Comparison of ENCODE assay signal across 7 mouse cellular contexts in the genomic region with DNA sequence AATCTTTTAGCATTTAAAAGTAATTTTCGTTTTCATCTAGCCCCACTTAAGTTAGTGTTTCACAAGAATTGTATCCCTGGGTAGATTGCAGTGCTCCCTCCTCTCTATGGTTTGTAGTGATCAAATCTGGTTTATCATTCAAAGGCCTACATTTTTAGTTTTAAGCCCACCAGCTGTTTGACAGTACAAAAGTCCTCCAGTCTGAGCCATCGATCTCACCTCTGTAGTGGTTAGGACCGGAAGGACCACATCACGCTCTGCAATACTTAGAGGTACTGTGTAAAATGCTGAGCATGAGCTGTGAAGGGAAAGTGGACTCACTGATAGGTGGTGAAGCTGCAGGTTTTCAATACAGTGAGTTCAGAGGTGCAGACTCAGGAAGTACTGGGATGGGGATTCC. TPM values are rescaled to one million over a fixed set of nuclear protein-coding genes. Genes with fewer than 3 reads are reported as not detected.
A peak's percentile ranks its signal among the peaks of the same experiment; 100 is the strongest.
DNase-seq lines count a peak whose midpoint lies in the region; ATAC-seq lines count a peak whose summit lies in the region.

No protein-coding gene starts in this region.

- H3K36me3 ChIP-seq in neural tube, embryonic 11.5 days (ENCODE audit: control insufficient read depth, insufficient read depth, low read length): peaks cover under 1% of the 10 kb centered on the region; the same call in 1 of the 2 replicates
- no peaks in the 10 kb centered on the region; the same call in 1 of the 2 replicates for H3K36me3 ChIP-seq in embryonic facial prominence, embryonic 11.5 days (replicated peaks; ENCODE audit: control insufficient read depth, insufficient read depth, low read depth, low read length)
- 0 out of 2 replicates have a peak, but pooled peaks cover 6% of the 10 kb centered on the region for H3K36me3 ChIP-seq in intestine, embryonic 16.5 days (ENCODE audit: control insufficient read depth, insufficient read depth, low read length)
- H3K36me3 ChIP-seq in neural tube, embryonic 15.5 days: peaks cover 7% of the 10 kb centered on the region

- no peaks in the 10 kb centered on the region for H3K9me3 ChIP-seq in neural tube, embryonic 11.5 days (ENCODE audit: control insufficient read depth, low read length)
- H3K9me3 ChIP-seq in embryonic facial prominence, embryonic 11.5 days (replicated peaks; ENCODE audit: control insufficient read depth, low read length): no peaks in the 10 kb centered on the region
- no peaks in the 10 kb centered on the region for H3K9me3 ChIP-seq in intestine, embryonic 16.5 days (ENCODE audit: control insufficient read depth, low read length)
- H3K9me3 ChIP-seq in neural tube, embryonic 15.5 days (replicated peaks): no peaks in the 10 kb centered on the region

- WGBS in neural tube, embryonic 11.5 days: 39% methylated on average over 4 of the region's 4 CpGs
- 32% methylated on average over 4 of the region's 4 CpGs for WGBS in embryonic facial prominence, embryonic 11.5 days
- 19% methylated on average over 4 of the region's 4 CpGs for WGBS in intestine, embryonic 16.5 days
- whole genome bisulfite sequencing in neural tube, embryonic 15.5 days: 41% methylated on average over 4 of the region's 4 CpGs

- no peak for ATAC-seq in neural tube, embryonic 11.5 days (ENCODE audit: insufficient read depth, low FRiP score, low TSS enrichment)
- no peak for ATAC-seq in embryonic facial prominence, embryonic 11.5 days (replicated peaks; ENCODE audit: insufficient number of reproducible peaks, low FRiP score, low TSS enrichment, low read depth)
- ATAC-seq in intestine, embryonic 16.5 days: no peak
- ATAC-seq in neural tube, embryonic 15.5 days (ENCODE audit: low FRiP score): no peak

- no peak for DNase-seq in neural tube, embryonic 11.5 days (ENCODE audit: low spot score)
- DNase-seq in neural tube, embryonic 10.5 days (ENCODE audit: extremely low spot score, low spot score): no peak
- no peak for DNase-seq in embryonic facial prominence, embryonic 11.5 days (ENCODE audit: low spot score)
- DNase-seq in urinary bladder, adult 2 months (ENCODE audit: low spot score): no peak
- no peak for DNase-seq in urinary bladder, postnatal 10 days (ENCODE audit: low spot score)

- peak overlapping the region; percentile 90 for H3K9ac ChIP-seq in neural tube, embryonic 11.5 days (ENCODE audit: low read length)
- H3K9ac ChIP-seq in embryonic facial prominence, embryonic 11.5 days (replicated peaks; ENCODE audit: low read length): peak overlapping the region; percentile 96
- peak overlapping the region; percentile 99 for H3K9ac ChIP-seq in intestine, embryonic 16.5 days (ENCODE audit: low read depth, low read length)
- H3K9ac ChIP-seq in neural tube, embryonic 15.5 days (replicated peaks): peak overlapping the region; percentile 97

- H3K27ac ChIP-seq in neural tube, embryonic 11.5 days (ENCODE audit: low read depth, low read length): 0 out of 2 replicates have a peak overlapping the region, but pooled peaks have one; percentile 97
- no peak overlapping the region for H3K27ac ChIP-seq in embryonic facial prominence, embryonic 11.5 days (replicated peaks; ENCODE audit: low read depth, low read length)
- H3K27ac ChIP-seq in intestine, embryonic 16.5 days (ENCODE audit: low read length): peak overlapping the region; percentile 21; the same call in 1 of the 2 replicates
- peak overlapping the region; percentile 98 for H3K27ac ChIP-seq in neural tube, embryonic 15.5 days (replicated peaks)

- peak overlapping the region; percentile 76 for H3K4me3 ChIP-seq in neural tube, embryonic 11.5 days (ENCODE audit: low read depth, low read length)
- peak overlapping the region; percentile 86 for H3K4me3 ChIP-seq in embryonic facial prominence, embryonic 11.5 days (ENCODE audit: low read depth, low read length)
- peak overlapping the region; percentile 84 for H3K4me3 ChIP-seq in intestine, embryonic 16.5 days (ENCODE audit: low read length)
- H3K4me3 ChIP-seq in neural tube, embryonic 15.5 days (replicated peaks): peak overlapping the region; percentile 92

- no peaks in the 10 kb centered on the region for H3K27me3 ChIP-seq in neural tube, embryonic 11.5 days (ENCODE audit: control insufficient read depth, insufficient read depth, low read length)
- no peaks in the 10 kb centered on the region for H3K27me3 ChIP-seq in embryonic facial prominence, embryonic 11.5 days (ENCODE audit: control insufficient read depth, insufficient read depth, low read length)
- H3K27me3 ChIP-seq in intestine, embryonic 16.5 days (replicated peaks; ENCODE audit: control insufficient read depth, insufficient read depth, low read length): no peaks in the 10 kb centered on the region
- H3K27me3 ChIP-seq in neural tube, embryonic 15.5 days (replicated peaks): no peaks in the 10 kb centered on the region

- peak overlapping the region; percentile 62 for H3K4me2 ChIP-seq in neural tube, embryonic 11.5 days (ENCODE audit: low read depth)
- peak overlapping the region; percentile 71 for H3K4me2 ChIP-seq in embryonic facial prominence, embryonic 11.5 days (ENCODE audit: low read depth, low read length)
- peak overlapping the region; percentile 73 for H3K4me2 ChIP-seq in intestine, embryonic 16.5 days (ENCODE audit: low read depth, low read length)
- H3K4me2 ChIP-seq in neural tube, embryonic 15.5 days: peak overlapping the region; percentile 75

- peaks cover 13% of the 10 kb centered on the region for H3K4me1 ChIP-seq in neural tube, embryonic 11.5 days (ENCODE audit: control insufficient read depth, insufficient read depth, low read length)
- H3K4me1 ChIP-seq in embryonic facial prominence, embryonic 11.5 days (ENCODE audit: control insufficient read depth, insufficient read depth, low read length): no peaks in the 10 kb centered on the region
- peaks cover 20% of the 10 kb centered on the region for H3K4me1 ChIP-seq in intestine, embryonic 16.5 days (ENCODE audit: control insufficient read depth, insufficient read depth, low read length)
- H3K4me1 ChIP-seq in neural tube, embryonic 15.5 days: peaks cover 46% of the 10 kb centered on the region

RNA-seq across cellular contexts. Expression of gene Eif4e2, which starts 1.0 kb away (rescaled TPM):
- 129 and 135 TPM in 2 replicates for polyA plus RNA-seq in neural tube, embryonic 11.5 days (2014; fragmentation: Nextera tagmentation; extraction: Ambion mirVana)
- polyA plus RNA-seq in embryonic facial prominence, embryonic 11.5 days (2014; fragmentation: Nextera tagmentation; extraction: Ambion mirVana): 141 and 148 TPM in 2 replicates
- 161 and 172 TPM in 2 replicates for polyA plus RNA-seq in intestine, embryonic 16.5 days (2015; fragmentation: Nextera tagmentation; extraction: Ambion mirVana)
- polyA plus RNA-seq in neural tube, embryonic 15.5 days (2015; fragmentation: Nextera tagmentation; extraction: Ambion mirVana): 93.4 and 101 TPM in 2 replicates
- 69.5 and 72.5 TPM in 2 replicates for polyA plus RNA-seq in urinary bladder, adult 2 months (2012; rRNA removed)

RNA-seq across cellular contexts. Expression of gene Chrng, which starts 10.3 kb away (rescaled TPM):
- 5.0 TPM in 2 replicates for polyA plus RNA-seq in neural tube, embryonic 11.5 days (2014; fragmentation: Nextera tagmentation; extraction: Ambion mirVana)
- polyA plus RNA-seq in embryonic facial prominence, embryonic 11.5 days (2014; fragmentation: Nextera tagmentation; extraction: Ambion mirVana): 2.2 and 2.3 TPM in 2 replicates
- polyA plus RNA-seq in intestine, embryonic 16.5 days (2015; fragmentation: Nextera tagmentation; extraction: Ambion mirVana): 0.13 and 0.21 TPM in 2 replicates
- 1.2 and 1.5 TPM in 2 replicates for polyA plus RNA-seq in neural tube, embryonic 15.5 days (2015; fragmentation: Nextera tagmentation; extraction: Ambion mirVana)
- not detected in 2 replicates for polyA plus RNA-seq in urinary bladder, adult 2 months (2012; rRNA removed)

RNA-seq across cellular contexts. Expression of gene Chrnd, which starts 24.3 kb away (rescaled TPM):
- 0.40 and 0.45 TPM in 2 replicates for polyA plus RNA-seq in neural tube, embryonic 11.5 days (2014; fragmentation: Nextera tagmentation; extraction: Ambion mirVana)
- 0.15 and 0.22 TPM in 2 replicates for polyA plus RNA-seq in embryonic facial prominence, embryonic 11.5 days (2014; fragmentation: Nextera tagmentation; extraction: Ambion mirVana)
- 0.05 TPM in 1 of 2 replicates, not detected in the other for polyA plus RNA-seq in intestine, embryonic 16.5 days (2015; fragmentation: Nextera tagmentation; extraction: Ambion mirVana)
- 0.33 and 0.37 TPM in 2 replicates for polyA plus RNA-seq in neural tube, embryonic 15.5 days (2015; fragmentation: Nextera tagmentation; extraction: Ambion mirVana)
- polyA plus RNA-seq in urinary bladder, adult 2 months (2012; rRNA removed): not detected in 2 replicates

RNA-seq across cellular contexts. Expression of gene Prss56, which starts 31.6 kb away (rescaled TPM):
- polyA plus RNA-seq in neural tube, embryonic 11.5 days (2014; fragmentation: Nextera tagmentation; extraction: Ambion mirVana): 0.46 and 0.88 TPM in 2 replicates
- polyA plus RNA-seq in embryonic facial prominence, embryonic 11.5 days (2014; fragmentation: Nextera tagmentation; extraction: Ambion mirVana): 0.28 and 0.74 TPM in 2 replicates
- not detected in 2 replicates for polyA plus RNA-seq in intestine, embryonic 16.5 days (2015; fragmentation: Nextera tagmentation; extraction: Ambion mirVana)
- polyA plus RNA-seq in neural tube, embryonic 15.5 days (2015; fragmentation: Nextera tagmentation; extraction: Ambion mirVana): 4.0 and 5.3 TPM in 2 replicates
- not detected in 2 replicates for polyA plus RNA-seq in urinary bladder, adult 2 months (2012; rRNA removed)

RNA-seq across cellular contexts. Expression of gene Efhd1, which starts 49.4 kb away (rescaled TPM):
- 0.51 and 0.58 TPM in 2 replicates for polyA plus RNA-seq in neural tube, embryonic 11.5 days (2014; fragmentation: Nextera tagmentation; extraction: Ambion mirVana)
- polyA plus RNA-seq in embryonic facial prominence, embryonic 11.5 days (2014; fragmentation: Nextera tagmentation; extraction: Ambion mirVana): 0.81 and 1.1 TPM in 2 replicates
- 1.2 and 1.8 TPM in 2 replicates for polyA plus RNA-seq in intestine, embryonic 16.5 days (2015; fragmentation: Nextera tagmentation; extraction: Ambion mirVana)
- polyA plus RNA-seq in neural tube, embryonic 15.5 days (2015; fragmentation: Nextera tagmentation; extraction: Ambion mirVana): 1.2 and 2.3 TPM in 2 replicates
- 4.9 TPM in 2 replicates for polyA plus RNA-seq in urinary bladder, adult 2 months (2012; rRNA removed)
